Mouse (Mus musculus): Measurements from ENCODE around the gene Il10. TPM values are rescaled to one million over a fixed set of nuclear protein-coding genes. Genes with fewer than 3 reads are reported as not detected.

Gene Il10
- polyA plus RNA-seq (2012; rRNA removed): not detected in 2 replicates

DNA sequence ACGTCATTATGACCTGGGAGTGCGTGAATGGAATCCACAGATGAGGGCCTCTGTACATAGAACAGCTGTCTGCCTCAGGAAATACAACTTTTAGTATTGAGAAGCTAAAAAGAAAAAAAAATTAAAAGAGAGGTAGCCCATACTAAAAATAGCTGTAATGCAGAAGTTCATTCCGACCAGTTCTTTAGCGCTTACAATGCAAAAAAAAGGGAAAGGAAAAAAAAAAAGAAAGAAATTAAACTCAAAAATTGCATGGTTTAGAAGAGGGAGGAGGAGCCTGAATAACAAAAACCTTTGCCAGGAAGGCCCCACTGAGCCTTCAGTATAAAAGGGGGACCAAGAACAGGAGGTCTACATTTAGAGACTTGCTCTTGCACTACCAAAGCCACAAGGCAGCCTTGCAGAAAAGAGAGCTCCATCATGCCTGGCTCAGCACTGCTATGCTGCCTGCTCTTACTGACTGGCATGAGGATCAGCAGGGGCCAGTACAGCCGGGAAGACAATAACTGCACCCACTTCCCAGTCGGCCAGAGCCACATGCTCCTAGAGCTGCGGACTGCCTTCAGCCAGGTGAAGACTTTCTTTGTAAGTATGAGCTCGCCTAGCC, at the start of gene Il10:
Gene Il10 (plus strand): TSS at position 354 of the 607 bp plus-strand sequence.

Other genes with a start within 250 kb of the Il10 start
- 0.08 and 0.15 TPM in 2 replicates for gene Fcamr, start 218.9 kb upstream of the Il10 start, polyA plus RNA-seq (2012; rRNA removed)
- 2.7 and 5.8 TPM in 2 replicates for gene Pigr, start 193.2 kb upstream of the Il10 start, polyA plus RNA-seq (2012; rRNA removed)
- 0.35 and 0.46 TPM in 2 replicates for gene Fcmr, start 154.2 kb upstream of the Il10 start, polyA plus RNA-seq (2012; rRNA removed)
- 0.18 TPM in 1 of 2 replicates, not detected in the other for gene Il24, start 132.4 kb upstream of the Il10 start, polyA plus RNA-seq (2012; rRNA removed)
- gene Il20, start 108.4 kb upstream of the Il10 start, polyA plus RNA-seq (2012; rRNA removed): not detected in 2 replicates
- not detected in 2 replicates for gene Il19, start 79.7 kb upstream of the Il10 start, polyA plus RNA-seq (2012; rRNA removed)
- gene Mapkapk2, start 78.0 kb downstream of the Il10 start, polyA plus RNA-seq (2012; rRNA removed): 102 and 114 TPM in 2 replicates
- 6.6 and 7.0 TPM in 2 replicates for gene Dyrk3, start 118.5 kb downstream of the Il10 start, polyA plus RNA-seq (2012; rRNA removed)
- gene Eif2d, start 133.3 kb downstream of the Il10 start, polyA plus RNA-seq (2012; rRNA removed): 36.8 and 39.1 TPM in 2 replicates
- gene Rassf5, start 225.4 kb downstream of the Il10 start, polyA plus RNA-seq (2012; rRNA removed): 53.6 and 88.5 TPM in 2 replicates